Mouse (Mus musculus) ES-Bruce4 (cell line): ENCODE data around the gene Psmb7.

ENCODE experiments used
- CTCF ChIP-seq: IDR thresholded peaks from one replicate; pipeline ENCODE4 v1.8.1; 2011; ENCODE audit warnings: low read depth, low read length
- EP300 ChIP-seq: IDR thresholded peaks from 2 replicates; pipeline ENCODE4 v1.6.1; 2011; ENCODE audit warnings: low read depth, low read length; ENCODE audit not compliant: insufficient read depth
- POLR2A ChIP-seq: IDR thresholded peaks from one replicate; pipeline ENCODE4 v1.8.1; 2011; ENCODE audit warnings: low read length; ENCODE audit not compliant: insufficient read depth

DNA sequence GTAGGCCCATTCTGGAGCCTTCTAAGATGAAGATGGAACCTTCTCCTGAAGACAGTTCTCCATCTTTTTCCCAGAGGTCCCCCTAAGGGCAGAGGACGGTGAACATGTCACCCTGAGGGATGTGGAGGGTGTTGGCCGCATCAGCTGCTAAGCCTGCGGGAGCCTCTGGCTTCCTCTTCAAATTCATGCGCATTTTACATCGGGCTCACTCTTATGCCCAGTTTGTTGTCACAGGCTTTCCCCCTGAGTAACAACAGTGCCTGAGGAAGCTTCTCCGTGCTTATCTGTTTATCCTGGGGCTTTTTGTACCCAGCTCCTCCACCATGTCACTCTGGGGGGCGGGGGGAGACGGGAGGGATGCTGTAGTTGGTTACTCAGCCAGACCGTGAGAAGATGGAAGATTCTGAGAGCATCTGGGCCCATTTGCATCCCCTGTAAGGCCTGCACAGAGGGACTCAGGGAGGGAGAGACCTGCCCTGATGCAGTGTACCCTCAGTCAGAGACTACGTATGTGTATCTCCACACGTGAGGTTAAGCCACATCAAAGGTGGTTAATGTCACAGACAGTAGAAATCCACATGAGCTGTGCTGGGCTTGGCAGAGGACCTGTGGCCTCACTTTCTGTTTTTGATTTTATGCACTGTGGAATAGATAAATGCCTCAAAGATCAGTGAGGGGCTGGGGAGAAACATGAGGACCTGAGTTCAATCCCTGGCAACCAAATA is 95.9 kb downstream of the Psmb7 start:
- TF ChIP-seq CTCF, result no peak
- no peak for TF ChIP-seq POLR2A
- TF ChIP-seq EP300, result peak; percentile 64; the same call in 1 of the 2 replicates
